Mouse (Mus musculus): ENCODE measurements around the gene Afp.

- no peak for TF ChIP-seq GATA1 (IDR thresholded peaks at IDR 0.05; ENCODE audit: borderline replicate concordance, low read length)
- no peak for TF ChIP-seq FLI1 (IDR thresholded peaks at IDR 0.05; ENCODE audit: low read length)
These were observed 16.9 kb downstream of the Afp start for GRCm38 (mm10) chr5:90507411-90507949.

Data from megakaryocyte, embryonic 14.5 days (primary cell).